Mouse (Mus musculus) Muller cell, postnatal 12 days (primary cell): ENCODE data around the gene Prr5l.

Experiments used
- DNase-seq: peaks from one replicate; pipeline ENCODE4 v3.0.0-alpha.2; 2015; ENCODE audit errors: inconsistent ontology term

Gene Prr5l

DNA sequence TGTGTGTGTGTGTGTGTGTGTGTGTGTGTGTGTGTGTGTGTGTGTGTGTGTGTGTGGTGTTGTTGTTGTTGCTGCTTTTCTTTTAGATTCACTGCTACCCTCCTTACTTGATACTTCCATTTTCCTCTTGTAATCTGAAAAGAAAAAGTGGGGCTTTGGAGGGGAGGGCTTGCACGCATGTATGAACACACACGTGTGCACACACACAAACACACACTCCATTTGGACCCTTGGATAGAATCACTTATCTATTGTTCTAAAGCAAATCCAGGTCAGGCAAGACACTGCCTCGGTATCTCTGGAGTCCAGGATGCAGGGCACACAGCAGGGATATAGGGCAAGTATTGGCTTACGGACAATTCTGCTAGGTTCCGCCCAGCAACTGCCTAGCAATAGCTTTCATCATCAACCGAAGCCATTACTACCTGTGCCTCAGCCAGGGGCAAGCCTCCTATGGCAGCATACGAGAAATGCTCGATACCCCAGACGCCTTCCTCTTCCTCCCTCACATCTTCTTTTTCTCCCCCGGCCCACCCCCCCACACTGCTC lies 159.4 kb downstream of the Prr5l start:
- no peak for DNase-seq

DNA sequence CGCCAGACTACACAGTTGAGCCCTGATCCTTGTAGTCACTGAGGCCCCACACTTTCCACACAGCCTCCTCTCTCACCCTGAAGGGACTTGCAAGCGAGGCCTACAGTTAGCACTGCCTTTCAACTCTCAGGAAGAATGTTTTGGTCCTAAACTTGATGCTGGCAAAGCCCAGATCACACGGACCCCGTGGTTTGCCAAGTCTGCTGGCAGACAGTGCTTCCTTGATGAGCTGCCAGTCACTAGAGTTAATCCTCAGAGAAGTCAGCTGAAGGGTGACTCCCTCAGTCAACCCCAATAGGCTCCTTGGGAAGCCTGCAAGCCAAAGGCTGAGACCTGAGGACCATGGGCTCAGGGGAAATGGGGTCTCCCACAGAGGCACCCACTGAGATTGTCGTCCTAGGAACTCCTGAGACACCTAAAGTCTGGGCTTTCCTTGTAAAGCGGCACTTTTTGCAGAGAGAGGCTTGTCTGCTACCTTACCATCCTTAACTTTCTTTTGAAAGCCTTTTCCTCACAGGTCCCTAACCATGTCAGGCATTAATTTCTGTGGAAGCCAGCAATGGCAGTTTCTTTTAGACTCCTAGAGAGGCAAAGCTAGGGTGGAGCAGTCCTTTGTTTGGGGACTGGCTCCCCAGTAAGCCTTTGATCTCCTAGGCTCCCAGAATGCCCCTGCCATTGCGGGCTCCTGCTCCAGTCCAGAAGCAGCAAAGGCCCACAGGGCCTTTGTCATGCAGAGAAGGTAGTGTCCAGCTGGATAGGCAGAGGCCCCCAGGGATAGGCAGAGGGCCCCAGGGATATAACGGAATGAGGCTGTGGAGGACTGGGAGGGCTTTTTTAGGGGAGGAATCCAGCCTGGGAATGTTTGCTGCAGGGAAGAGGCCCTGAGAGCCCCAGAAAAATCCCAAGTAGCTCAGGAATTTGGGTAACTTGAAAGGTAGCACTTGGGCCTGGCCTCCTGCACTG lies 160.2 kb downstream of the Prr5l start:
- peak; percentile 88 for DNase-seq

DNA sequence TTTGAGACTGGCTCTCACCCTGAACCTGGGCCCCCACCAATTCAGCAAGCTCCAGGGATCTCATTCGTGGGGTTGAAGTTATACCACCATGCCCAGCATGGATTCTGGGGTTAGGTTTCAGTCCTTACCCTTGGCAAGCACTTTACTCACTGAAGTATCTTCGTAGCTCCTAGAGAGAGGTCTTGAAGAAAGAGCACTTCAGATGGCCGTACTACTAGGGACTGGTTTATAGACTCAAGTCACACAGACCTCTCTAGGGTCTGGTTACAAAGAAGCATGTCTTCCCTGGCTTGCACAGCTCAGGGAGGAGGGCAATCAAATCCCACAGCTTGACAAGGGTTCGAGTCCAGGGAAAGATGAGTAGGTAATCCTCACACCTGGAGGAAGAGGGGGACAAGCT lies 161.0 kb downstream of the Prr5l start:
- no peak for DNase-seq

DNA sequence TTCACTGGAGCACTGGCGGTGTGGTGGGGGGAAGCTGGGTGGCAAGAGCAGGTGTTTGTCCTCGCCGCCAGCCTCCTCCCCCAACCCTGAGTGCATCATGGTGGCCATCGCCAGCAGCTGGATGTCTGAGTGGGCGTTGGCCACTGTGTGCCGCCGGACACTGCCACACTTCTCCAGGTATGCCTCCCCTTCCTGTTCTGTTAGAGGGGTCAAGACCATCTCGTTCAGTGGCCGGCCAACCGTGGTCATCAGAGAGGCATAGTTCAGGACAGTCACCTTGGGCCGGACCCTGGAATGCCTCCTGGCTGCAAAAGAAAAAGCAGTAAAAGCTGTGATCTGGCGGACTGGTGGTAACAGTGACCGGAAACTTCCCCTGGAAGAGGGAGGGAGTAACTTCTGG lies 165.7 kb downstream of the Prr5l start:
- DNase-seq = no peak

DNA sequence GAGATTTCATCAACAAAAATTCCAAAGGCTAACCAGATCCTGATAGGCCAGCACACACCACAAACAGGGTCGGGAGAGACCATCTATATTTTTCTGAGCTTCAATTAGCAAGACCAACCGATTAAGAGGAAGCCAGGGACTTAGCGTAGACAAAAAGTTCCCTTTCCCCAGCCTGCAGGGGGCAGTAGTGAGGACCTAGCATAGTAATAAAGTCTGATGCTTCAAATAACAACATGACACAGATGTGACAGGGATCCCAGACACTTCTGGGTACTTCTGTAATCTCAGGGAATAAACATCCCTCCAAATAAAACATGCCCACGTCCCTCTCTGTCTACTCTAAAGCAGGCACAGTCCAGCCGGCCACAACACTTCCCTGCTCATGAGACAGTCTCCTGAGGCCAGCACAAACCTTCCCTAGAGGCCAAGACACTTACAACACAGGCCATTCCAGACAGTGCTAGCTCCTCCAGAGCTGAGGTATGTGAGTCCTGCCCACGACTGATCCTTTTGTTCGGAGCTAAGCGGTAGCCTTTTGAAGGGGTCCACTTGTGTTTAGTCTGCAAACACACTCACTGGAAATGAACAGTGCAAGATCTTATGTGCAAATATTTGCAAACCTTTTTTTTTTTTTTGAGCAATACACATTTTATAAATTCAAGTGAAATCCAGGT lies 167.0 kb downstream of the Prr5l start:
- no peak for DNase-seq

DNA sequence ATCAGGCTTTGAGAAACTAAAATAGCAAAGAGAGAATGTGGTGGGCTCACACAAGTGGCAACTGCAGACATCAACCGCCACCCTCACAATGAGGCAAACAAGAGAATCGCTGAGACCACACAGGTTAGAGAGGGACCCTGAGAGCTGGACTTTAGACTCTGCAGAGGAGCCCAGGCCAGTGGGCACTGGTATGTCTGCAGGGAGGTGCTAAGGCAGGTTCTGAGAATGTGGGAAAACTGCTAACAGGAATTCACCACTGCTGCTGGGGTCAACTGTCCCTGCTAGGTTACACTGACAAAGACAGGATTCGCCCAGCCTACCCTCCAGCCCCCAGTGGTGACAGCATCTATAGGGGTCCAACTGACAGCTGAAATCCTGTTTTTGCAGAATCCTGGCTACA lies 171.2 kb downstream of the Prr5l start:
- no peak for DNase-seq

DNA sequence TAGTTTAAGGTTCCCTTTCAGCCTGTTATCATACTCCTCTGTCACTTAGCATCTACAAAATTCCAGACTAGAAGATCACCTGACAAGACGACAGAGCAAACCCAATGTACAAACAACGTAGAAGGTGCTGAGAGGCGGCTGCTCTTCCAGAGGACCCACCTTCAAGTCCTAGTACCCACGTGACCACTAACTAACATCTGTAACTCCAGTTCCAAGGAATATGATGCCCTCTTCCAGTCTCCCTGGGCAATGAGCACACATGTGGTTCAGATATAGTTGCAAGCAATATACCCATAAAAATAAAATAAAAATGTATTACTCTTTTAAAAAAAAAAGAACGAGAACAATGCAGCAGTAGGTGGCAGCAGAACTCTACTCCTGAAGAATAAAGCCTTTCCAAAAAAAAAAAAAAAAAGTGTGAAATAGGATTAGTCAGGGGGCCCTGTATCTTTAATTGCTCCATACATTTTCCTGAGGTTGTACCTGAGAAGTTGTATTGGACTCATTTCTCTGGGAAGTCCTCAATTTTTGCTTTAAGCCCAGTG lies 176.8 kb downstream of the Prr5l start:
- no peak for DNase-seq

DNA sequence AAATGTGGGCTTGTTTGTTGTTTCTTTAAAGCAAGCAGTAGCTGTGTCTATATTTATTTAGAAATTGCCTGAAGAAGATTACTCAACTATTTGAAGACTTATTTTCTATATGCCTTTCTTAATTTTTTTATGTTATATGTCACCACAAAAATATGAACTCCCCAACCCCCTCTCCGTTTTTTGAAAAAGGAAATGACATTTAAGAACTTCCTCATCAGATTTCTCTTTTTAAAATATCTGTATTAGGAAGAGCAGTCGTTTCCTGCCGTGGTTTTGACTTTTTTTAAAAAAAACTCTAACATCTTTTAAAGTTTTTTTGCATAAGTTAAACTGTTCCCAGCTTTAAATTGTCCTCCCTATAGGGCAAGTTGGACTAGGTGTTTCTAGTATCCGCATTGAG lies 183.5 kb downstream of the Prr5l start:
- DNase-seq = no peak

DNA sequence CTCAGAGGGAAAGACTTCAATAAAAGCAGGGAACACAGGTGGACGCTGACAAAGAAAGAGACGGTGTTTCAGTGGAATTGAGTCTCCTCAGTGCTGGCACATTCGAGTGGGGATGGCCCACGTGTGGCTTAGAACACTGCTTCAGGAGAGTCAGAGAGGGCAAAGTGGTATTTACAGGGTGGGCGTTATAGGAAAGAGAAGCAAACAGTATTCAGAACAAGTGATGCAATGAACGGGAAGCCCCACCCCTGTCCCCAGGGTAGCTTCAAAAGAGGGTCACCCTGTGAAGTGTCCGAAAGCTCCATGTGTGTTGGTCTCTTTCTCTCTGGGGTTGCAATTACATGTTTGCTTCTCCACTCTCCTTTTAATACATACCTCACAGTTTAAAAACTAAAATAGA lies 187.2 kb downstream of the Prr5l start:
- no peak for DNase-seq

DNA sequence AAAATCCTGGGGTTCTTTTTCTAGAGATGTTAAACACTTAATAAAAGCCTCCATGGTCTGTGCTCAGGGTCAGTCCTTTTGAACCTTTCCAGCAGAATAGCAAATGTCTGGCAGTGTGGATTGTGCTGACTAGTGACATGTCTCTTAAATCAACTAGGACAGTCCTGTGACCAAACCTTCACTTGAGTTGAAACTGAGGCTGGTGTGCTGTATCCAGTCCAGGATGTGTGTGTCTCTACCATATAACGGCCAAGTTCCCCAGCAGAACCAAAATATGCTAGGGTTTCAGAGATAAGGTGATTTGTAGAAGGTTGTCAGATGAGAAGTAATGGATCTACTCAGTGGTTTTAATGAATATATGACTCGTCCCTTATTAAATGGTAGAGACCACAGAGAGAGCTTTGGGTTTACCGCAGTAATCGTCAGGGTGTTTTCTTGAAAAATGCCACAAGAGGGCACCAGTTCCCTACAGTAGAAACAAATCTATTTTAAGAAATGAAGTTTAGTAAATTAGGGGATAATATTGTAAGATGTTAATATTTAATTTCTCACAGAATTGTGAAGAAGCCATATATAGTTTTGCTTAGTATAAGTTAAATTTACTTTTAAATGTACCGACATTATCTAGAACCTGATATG lies 189.1 kb downstream of the Prr5l start:
- peak; percentile 48 for DNase-seq

DNA sequence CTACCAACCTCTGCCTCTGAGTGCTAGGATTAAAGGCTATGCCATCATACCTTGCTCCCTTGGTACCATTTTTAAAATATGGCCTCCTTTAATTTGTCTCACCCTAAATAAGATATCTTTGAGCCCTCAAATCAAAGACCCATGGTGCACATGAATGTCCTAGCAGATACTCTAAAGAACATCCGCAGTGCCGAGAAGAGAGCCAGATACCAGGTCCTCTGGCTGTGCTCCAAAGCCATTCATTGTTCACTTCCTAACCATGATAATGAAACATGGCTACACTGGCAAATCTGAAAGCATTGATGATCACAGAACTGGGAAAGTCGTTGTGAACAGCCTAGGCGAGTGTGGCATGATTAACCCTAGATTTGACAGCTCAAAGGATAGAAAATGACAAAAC lies 189.8 kb downstream of the Prr5l start:
- DNase-seq = no peak

DNA sequence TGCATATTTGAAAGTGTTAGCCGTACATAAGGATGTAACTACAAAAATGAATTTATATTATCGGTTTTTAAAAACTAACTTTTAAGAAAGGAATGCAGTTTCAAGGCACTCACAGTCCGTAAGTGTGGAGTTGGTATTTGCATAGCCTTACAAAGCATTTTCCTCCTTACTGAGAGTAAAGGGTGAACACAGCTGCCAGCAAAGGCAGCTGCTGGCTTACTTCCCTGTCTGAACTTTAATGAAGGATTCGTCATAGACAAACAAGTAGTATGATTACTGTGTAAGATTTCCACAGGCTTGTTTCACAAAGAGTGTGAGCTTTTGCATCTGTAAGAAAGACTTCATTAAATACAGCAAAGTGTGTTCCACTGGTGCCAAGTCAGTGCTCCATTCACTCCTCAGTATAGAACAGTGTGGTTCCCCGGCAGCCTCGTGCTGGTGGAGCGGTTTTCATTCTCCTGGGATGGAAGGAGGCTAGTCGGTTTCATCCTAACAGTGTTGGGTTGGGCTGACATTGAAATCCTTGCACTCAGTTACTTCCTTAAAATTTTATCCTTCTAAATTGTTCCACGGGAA lies 192.5 kb downstream of the Prr5l start:
- no peak for DNase-seq

DNA sequence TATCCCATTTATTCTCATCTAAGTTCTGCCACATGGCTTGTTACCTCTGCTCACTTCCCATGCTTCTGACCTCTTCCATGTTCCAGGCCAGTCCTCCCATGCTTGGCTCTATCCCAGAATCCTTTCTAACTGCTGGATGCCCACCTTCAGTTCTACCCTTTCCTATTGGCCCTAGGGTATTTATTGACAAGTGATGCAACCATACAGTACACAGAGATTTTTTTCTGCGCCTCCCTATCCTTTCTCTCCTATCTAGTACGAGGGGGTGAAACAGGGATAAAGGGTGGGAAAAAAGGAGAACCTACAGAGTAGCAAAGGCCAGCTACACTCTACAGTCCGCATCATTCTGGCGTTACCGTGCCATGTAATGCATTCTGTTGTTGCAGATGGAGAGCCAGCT lies 194.8 kb downstream of the Prr5l start:
- DNase-seq = no peak

DNA sequence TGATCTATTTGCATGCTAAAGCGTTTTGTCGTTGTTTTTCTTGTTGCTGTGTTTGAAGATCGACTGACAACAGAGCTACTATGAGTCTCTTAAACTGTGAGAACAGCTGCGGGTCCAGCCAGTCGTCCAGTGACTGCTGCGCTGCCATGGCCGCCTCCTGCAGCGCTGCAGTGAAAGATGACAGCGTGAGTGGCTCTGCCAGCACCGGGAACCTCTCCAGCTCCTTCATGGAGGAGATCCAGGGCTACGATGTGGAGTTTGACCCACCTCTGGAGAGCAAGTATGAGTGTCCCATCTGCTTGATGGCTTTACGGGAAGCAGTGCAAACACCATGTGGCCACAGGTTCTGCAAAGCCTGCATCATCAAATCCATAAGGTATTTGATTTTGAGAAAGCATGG lies 198.4 kb downstream of the Prr5l start:
- DNase-seq = no peak

DNA sequence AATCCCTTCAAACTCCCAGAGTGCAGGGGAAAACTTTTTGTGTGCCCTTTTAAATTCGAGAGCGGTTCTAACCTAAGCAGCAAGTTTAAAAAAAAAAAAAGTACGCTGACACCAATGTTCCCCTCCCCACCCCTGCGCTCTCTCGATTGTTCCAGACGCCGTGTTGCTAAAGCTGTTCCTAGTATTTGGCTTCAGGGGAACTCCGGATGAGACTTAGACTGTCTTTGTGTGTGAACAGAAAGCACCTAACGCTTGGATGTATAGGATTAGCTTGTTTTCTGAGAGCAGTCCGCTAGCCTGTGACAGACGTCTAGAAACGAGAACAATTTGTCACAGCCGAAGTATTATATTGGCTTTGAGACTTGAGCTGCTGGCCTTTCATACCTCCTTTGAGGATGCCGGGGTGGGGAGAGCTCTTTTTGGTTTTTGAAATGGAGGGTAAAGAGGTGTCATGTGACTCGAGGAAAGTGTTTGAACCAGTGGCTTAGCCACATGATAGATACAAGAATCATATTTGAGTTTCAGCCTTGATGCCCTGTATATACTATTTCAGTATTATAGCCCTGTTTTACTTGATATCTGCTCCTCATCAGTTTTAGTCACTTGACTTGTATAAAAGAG lies 203.6 kb downstream of the Prr5l start:
- DNase-seq = peak; percentile 32

DNA sequence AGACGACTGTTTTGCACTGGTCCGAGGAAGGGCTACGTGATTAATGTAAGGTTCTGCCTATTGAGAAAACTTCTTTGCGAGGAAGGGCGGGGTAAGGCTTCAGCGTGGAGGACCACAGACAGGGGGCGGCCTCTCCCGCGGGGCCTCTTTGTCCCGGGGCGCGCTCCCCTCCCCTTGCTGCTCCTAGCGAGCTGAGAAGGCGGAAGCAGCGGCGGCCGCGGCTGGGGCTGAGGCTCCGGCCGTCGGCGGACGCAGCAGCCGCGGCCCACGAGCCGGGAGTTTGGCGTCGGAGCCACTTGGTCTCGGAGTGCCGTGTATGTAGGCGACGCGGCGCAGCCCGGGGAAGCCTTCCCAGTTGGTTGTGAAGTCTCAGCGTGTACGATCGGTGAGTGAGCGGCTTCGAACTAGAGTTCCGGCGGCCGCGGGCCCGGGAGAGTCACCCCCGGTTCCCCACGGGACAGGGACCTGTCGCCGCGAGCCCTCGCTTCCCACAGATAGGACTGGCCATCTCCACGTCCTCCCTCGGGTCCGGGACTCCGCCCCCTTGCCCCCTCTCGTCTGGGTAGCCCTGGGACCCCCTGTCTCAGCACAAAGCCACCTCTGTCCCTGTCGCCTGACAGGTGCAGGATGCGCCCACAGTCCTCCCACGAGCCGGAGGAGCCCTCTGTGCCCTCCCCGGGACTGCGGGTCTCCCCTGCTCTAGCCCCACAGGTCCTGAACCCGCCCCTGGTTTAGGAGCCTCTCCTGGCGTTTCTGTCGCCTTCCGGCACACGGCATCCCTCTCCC lies 204.4 kb downstream of the Prr5l start, which contains the start of gene Traf6:
Traf6 (plus strand) TSS at position 194 of the 786 bp plus-strand sequence.
- peak; percentile 92 for DNase-seq

DNA sequence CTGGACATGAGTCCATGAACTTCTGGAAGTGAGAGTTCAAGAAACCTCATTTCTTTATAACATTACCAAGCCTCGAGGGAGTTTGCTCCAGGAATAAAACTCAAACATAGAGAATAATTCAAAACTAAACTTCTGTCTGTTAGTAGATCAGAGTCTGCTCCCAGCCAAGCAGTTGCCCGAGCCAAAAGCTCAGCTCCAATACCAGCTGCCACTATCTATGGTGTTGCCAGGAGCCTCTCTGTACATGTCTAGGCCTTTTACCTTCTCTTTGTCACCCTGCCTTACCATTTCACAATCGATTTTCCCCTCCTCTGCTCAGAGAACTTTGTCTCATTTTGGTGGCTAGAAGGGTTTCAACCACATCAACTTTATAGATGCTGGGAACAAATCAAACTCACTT lies 209.3 kb downstream of the Prr5l start:
- DNase-seq = no peak

DNA sequence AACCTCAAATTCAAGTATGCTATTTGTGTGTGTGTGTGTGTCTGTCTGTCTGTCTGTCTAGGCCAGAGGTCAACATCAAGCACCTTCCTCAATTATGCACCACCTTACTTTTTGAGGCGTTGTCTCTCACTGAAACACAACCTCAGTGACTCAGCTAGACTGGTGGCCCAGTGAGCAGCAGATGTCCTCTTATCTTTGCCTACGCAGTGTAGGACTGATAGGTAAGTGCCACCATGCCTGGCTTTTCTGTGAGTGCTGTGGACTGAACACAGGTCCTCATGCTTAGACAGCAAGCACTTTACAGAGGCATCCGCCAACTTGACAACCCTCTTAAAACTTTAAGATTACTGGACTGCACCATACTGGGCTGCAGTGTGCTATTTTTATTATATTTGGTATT lies 214.1 kb downstream of the Prr5l start:
- DNase-seq = no peak

DNA sequence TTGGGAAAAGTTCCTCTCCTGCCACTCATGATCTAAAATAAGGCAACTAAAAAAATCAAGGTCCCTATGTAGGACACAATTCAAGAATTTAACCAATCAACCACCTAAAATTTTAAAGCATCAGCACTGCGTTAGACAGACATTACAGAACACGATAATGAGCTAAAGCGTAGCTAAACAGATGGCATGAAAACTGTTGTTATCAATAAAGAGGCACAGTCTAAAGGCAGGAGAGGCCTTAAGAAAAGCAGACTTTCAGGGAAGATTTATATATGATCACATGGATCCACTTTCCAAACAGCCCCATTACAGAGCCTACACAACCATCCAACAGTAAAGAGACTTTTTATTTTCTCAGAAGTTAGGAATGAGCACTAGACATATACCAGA lies 217.1 kb downstream of the Prr5l start:
- no peak for DNase-seq

DNA sequence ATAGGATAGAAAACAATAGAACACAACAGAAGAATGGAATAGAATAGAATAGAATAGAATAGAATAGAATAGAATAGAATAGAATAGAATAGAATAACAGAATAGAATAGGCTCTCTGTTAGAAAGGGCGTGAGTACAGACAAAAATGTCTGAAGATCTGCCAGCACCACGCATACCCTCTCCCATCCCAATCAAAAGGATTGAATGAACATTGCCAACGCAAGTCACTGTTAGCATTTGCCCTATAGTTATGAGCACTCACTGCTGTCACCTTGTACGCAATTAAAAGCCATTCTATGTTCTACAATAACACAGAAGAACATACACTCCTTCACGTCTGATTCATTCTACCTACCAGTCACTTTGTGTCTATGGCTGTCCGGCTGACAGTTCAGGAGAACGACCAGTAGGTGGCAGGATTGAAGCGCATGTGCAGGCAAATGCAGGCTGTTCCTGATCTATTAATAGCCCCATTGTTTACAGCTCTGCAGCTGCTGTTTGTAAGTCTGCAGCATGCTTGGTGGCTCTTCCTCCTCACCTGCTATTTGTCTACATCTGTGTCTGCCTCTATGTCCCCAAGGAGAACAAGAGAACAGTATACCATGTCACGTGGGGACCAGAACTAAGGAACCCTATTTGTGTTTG lies 217.6 kb downstream of the Prr5l start:
- peak; percentile 61 for DNase-seq
